Mouse (Mus musculus) layer of hippocampus, postnatal 14 days (tissue): ENCODE results near the gene Dph2. TPM values are rescaled to one million over a fixed set of nuclear protein-coding genes. Genes with fewer than 3 reads are reported as not detected.

Experiments
- DNase-seq, 2 experiments: peaks; one replicate each; pipeline ENCODE4 v3.0.0; 2021 to 2022; ENCODE audit warnings: low spot score in 2 of 2, mixed read lengths in 1 of 2
- long read RNA-seq, 2 experiments: library from polyadenylated mRNA; stranded (forward); transcript quantifications; one replicate each; pipeline ENCODE4 v2.0.0; 2021
- total RNA-seq, 2 experiments: library from RNA; stranded (reverse); gene quantifications; 2 replicates each; pipeline ENCODE4 v1.2.3; 2021

Gene Dph2
- 10 to 100 TPM; 10.0 to 10.2 TPM for total RNA-seq
- long read RNA-seq, experiment 1, transcript Dph2-201 (6 exons, 2,555 nt) = major isoform, 8 of 11 reads
- long read RNA-seq, experiment 1, partial matches to known transcripts = 2 of 11 reads
- long read RNA-seq, experiment 1, other reads (novel, unspliced or antisense) = 1 of 11 reads
- long read RNA-seq, experiment 2, transcript Dph2-201 (6 exons, 2,555 nt) = major isoform, 12 of 14 reads
- long read RNA-seq, experiment 2, partial matches to known transcripts = 0 of 14 reads
- long read RNA-seq, experiment 2, other reads (novel, unspliced or antisense) = 1 of 14 reads

- peak; percentile 68 to 91 for DNase-seq
Observed at GRCm38 (mm10) chr4:117891738-117892161, at the start of gene Dph2. Gene Dph2, minus strand, starts transcription at chr4:117892032.

DNA sequence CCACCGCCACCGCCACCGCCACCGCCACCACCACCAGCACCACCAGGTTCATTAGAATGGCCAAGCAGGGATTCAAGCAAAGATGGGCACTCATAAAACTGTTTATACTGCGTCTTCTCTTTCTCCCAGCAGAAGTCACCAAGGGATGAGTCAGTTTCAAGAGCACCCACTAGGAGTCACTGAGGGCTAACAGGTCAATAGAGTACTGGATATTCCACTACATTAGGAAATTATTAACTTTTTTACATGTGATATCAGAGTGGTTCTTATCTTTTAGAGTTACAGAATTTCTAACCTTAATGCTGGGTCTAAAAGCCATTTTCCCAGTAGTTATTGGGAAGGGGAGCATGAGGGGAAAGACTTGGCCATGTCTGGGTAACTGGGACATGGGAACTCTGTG lies 45.1 kb upstream of the Dph2 start:
- DNase-seq = no peak

- no peak for DNase-seq
Observed at GRCm38 (mm10) chr4:117934081-117934480, 42.2 kb upstream of the Dph2 start.

DNA sequence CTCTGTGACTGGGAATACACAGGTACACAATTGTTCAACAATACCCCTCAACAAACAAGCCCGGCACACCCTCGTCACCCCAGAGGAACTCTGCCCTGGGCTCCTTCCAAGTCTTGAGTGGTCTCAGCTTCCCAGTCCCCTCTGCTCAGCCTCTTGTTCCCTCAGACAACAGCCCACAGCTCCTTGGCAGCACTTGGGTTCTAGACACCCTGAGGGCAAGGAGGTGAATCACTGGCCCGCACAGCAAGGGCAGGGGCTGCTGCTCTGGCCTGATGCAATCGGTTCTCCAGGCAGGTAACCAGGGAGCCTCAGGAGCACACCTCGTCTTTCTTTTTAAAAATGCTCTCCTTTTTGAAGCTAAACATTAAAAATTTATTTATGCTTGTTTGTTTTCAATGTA lies 41.4 kb upstream of the Dph2 start:
- no peak for DNase-seq

DNA sequence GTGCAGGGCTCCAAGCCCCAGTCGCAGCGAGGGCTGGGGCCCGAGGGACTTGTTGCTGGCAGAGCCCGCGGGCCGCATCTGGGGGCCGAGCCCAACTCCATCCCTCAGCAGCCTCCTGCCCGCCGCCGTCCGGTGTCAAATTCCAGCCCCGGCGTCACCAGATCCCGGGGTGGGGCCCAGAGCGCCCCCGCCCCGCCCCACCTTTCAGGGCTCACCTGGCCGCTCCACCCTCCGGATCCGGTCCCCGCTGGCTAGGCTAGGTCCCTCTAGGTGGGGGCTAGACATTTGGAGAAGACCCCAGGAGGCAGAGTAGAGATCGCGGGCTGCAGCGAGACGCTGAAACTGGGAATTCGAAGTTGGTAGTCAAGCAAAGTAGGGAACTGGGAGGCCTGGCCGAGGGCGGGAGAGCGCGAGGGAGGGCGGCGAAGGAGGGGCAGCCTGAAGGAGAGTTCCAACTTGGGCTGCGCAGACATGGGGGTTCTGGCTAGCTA lies 37.6 kb upstream of the Dph2 start, which contains the start of gene Artn:
Artn (minus strand) TSS at position 373 of the 491 bp plus-strand sequence.
- DNase-seq = no peak

DNA sequence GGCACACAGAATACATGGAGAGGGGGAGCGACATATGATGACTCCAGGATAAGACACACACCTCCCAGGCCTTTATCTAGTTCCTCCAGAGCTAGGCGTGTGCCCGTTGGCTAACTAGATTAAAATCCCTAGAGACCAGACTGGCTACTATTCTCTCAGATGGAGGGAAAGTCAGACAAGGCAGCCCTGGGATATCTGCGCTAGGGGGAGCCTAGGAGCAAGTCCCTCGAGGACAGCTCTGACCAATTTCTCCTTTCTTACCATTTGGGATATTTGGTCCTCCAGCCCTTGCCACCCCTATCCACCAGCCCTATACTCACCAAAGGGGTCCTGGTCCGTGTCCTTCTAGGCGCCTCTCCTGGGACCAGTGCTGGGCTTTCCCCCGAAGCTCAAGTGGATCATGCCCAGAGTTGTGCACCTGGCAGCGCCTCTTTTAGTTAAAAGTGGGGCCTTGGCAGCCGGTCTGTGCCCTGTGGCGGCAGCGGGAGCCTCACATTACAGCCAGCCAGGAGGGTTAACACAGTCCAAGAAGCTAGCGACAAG lies 36.9 kb upstream of the Dph2 start:
- peak in 1 of 2 experiments; percentile 58 for DNase-seq

- DNase-seq = peak in 1 of 2 experiments; percentile 49
Observed at GRCm38 (mm10) chr4:117928234-117928633, 36.4 kb upstream of the Dph2 start.

DNA sequence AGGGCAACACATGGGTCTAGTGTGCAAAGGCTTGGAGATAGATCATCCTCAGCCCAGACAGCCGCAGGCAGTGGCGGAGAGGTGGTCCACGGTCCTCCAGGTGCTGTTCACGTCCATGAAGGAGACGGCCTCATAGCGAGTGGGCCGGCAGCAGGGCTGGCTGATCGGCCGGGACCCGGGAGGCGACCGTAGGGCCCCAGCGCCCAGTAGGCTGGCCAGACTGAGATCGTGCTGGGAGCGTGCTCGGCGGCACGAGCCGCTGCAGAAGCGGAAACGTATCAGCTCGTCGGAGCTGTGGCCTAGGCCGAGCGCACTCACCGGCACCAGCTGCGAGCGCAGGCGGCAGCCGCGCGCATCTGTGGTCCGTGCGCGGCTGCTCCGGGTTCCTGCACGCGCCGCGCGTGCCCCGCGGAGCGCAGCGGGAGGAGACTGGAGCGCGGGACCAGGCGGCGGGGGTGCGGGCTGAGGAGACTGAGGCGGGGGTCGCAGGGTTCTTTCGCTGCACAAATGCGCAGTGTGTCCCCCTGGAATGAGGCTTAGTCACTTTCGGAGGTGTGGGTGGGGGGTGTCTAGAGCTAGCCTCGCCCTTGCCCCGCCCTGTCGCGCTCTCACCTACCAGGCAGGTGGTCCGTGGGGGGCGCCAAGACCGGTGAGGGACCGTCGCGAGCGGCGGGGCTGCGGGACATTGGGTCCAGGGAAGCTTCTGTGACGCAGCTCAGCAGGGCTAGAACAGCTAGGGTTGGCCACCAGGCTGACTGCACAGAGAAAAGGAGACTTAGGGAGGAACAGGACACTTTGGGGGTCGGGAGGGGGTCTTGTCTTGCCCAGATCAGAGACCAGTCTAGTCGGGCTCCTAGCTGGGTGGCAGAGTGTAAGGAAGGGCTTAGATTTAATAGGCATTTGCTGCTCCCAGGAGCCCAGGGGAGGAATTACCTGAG lies 35.0 kb upstream of the Dph2 start:
- DNase-seq = peak; percentile 36 to 52

DNA sequence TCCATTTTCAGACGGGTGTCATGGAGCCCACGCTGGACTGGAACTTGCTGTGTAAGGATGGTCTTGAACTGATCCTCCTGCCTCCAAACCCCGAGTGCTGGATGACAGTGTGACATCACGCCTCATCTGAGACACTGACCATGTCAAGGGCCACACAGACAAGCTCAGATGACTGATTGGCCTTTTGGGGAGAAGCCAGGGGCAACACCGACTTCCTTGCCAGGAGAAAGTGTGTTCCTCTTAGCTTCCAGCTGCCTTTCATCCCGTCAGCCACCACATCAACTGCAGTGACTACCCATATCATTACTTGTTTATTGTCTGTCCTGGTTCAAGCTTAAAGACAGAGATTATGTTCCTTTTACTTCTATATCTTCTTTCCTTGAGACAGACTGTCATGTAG lies 33.1 kb upstream of the Dph2 start:
- DNase-seq = no peak

DNA sequence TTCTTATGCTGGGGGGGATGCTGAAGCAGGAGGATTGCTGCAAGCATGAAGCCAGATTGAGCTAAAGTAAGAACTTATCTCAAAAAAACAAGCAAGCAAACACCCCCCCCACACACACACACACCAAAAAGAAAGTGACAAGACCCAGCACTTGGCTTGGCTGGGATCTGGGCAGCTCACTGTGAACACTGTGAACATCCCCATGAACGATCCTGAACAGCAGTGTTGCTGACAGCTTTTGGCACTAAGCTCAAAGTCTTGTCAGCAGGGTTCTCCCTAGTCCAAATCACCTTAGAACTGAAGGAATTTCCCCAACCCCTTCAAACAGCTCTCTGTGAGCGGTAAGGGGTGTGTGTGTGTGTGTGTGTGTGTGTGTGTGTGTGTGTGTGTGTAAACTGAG lies 31.6 kb upstream of the Dph2 start:
- no peak for DNase-seq

GRCm38 (mm10) chr4:117921358-117921757 lies 29.5 kb upstream of the Dph2 start:
- DNase-seq = no peak

- DNase-seq = no peak
Observed at GRCm38 (mm10) chr4:117918762-117919161, 26.9 kb upstream of the Dph2 start.

DNA sequence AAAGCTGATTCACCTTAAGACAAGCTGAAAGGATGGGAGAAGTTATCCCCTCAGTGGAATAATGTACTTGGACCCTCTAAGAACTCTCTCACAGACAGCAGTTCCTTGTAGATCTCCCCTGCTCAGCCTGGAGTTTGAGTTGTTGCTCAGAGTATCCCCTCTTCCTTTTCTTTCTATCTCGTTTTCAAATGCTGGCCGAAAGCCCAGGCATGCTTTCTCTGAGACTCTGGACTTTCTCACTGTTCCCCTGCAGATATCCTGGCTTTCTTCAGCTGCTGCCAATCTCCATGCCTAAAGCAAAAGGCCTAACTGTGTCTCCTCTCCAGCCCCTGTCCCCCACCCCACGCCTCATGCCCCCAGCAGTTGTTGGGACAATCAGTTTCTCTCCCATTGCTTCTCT lies 26.4 kb upstream of the Dph2 start:
- no peak for DNase-seq

GRCm38 (mm10) chr4:117917847-117918246 lies 26.0 kb upstream of the Dph2 start:
- no peak for DNase-seq

- DNase-seq = no peak
Observed at GRCm38 (mm10) chr4:117917402-117917801, 25.6 kb upstream of the Dph2 start.

GRCm38 (mm10) chr4:117916386-117916785 lies 24.6 kb upstream of the Dph2 start:
- no peak for DNase-seq

DNA sequence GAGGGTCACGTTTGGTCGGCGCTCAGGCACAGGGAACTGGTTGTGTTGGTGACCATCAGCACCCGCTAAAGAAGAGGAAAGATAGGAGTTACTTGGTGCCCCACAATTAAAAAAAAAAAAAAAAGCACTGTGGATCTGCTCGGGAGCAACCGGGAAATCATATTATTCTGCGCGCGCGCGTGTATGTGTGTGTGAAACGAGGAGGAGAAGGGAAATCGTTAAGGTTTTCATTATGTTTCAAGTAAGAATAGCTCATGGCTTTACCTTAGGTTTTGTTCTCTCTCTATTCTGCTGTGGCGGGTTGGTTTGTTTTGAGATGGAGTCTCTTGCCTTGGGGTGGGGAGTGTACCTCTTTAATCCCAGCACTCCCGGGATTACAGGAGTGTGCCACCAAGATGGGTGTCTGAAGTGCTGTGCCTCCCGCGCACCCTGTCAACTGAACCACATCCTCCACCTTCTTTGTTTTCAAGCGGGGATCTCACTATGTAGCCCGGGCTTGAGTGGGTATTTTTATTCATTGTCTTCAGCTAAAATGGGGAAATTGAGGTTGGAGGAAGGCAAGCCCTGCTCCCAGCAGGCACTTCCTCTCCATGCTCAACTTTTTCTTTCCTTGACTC lies 23.8 kb upstream of the Dph2 start:
- no peak for DNase-seq

DNA sequence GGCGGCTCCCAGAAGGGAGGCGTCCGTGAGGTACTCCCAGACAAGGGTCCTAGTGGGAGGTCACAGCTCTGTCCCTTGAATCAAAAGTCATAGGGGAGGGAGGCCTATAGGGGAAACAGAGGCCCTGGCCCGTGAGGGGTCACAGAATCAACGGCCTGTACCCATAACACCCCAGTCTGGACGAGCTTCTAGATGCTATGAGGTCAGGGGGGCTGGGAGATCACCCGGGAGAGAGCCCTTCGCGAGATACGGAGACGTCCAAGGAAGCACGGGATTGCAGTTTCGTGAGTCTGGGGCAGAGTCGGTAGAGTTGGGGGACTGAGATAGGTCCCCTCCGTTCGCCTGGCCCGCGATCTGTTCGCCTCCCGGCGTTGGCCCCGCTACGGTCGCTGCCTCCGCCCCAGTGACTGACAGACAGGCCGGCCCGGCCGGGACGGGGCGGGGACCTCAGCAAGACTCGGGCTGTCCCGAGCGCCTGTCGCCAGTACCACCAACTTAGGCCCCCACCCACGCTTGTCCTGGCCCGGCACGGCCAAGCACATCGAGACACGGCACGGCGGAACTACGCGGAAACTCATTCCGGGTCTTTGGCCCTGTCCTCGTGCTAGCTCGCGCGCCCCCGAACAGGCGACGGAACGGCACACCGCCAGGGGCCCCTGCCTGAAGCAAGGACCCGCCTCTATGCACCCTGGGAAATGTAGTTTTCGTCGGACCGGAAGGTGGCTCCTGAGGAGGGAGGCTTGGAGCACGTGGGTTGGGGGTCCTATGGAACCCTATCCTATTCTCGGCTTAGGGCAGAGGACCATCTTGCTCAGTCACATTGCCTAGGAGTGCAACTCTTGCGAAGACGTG lies 23.0 kb upstream of the Dph2 start, which contains the start of gene Ipo13:
Ipo13 (minus strand) TSS at position 409 of the 852 bp plus-strand sequence.
- DNase-seq = peak; percentile 94 to 98

- no peak for DNase-seq
Observed at GRCm38 (mm10) chr4:117914031-117914430, 22.2 kb upstream of the Dph2 start.

DNA sequence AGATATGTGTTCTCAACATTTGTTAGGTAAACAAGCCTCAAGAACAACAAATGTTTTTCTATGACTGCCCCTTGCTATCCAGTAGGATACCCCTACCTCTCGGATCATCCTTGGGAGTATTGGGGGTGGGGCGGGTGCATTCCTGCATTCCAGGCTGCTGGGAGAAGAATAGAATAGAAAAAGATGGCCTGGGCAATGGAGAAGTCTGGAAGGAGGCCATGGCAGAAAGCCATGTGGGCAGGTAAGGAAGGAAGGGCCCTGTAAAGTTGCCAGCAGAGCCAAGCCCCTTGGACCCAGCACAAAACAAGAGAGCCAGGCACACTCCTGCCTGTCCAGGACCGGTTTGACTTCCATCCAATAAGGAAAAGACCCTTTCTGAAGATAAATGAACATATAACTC lies 21.6 kb upstream of the Dph2 start:
- DNase-seq = no peak
